Mouse (Mus musculus): ENCODE measurements at regions not wholly inside any gene's neighbourhood (a gene's known extent, or its start where the extent isn't known, plus 50 kb on each side); places are given as distances from the start of the nearest gene placed in this dataset.
A peak's percentile ranks its signal among the peaks of the same experiment; 100 is the strongest.

GRCm38 (mm10) chr11:51911481-51911880, 54.0 kb upstream of the Jade2 start:
- intact Hi-C loops (cut with DNase I; ENCODE audit: low total_unique reads) = no loop called here
- DNase-seq = no peak

- DNase-seq = no peak
- intact Hi-C loops (cut with DNase I; ENCODE audit: low total_unique reads) = no loop called here
These were observed 51.8 kb upstream of the Cdkn2aipnl start for GRCm38 (mm10) chr11:51915656-51916032.

- peak; percentile 96 for DNase-seq
- intact Hi-C loops (cut with DNase I; ENCODE audit: low total_unique reads) = no loop called here
These were observed 51.2 kb upstream of the Cdkn2aipnl start for GRCm38 (mm10) chr11:51916033-51916929.
